Mouse (Mus musculus) macrophage (primary cell): Measurements from ENCODE around the gene Abhd10. TPM values are rescaled to one million over a fixed set of nuclear protein-coding genes. Genes with fewer than 3 reads are reported as not detected.

ENCODE experiments used
- H3K27ac ChIP-seq: fragments of 350-480 bp; formaldehyde crosslinking; 2 replicates; pipeline ENCODE4 v1.9.0; 2021
- H3K36me3 ChIP-seq: fragments of 350-480 bp; formaldehyde crosslinking; 2 replicates; pipeline ENCODE4 v1.9.0; 2021; ENCODE audit errors: inconsistent target
- H3K4me3 ChIP-seq: fragments of 350-480 bp; formaldehyde crosslinking; 2 replicates; pipeline ENCODE4 v1.9.0; 2021; ENCODE audit errors: inconsistent target
- H3K79me2 ChIP-seq: fragments of 350-480 bp; formaldehyde crosslinking; 2 replicates; pipeline ENCODE4 v1.9.0; 2021; ENCODE audit errors: inconsistent target
- WGBS: methylation state at CpG from one replicate; pipeline ENCODE4 v1.1.7; 2026; ENCODE audit warnings: inconsistent platforms; ENCODE audit not compliant: missing documents; 5-methylcytosine and 5-hydroxymethylcytosine counted together
- polyA plus RNA-seq: library from polyadenylated mRNA; stranded (reverse); fragments of 250-400 nt; gene quantifications from 3 replicates; pipeline ENCODE4 v1.2.4, GENCODE M21; 2018; ENCODE audit warnings: inconsistent platforms

Gene Abhd10
- polyA plus RNA-seq, 1 experiment from 2014 or later: 8.6 TPM

- Histone ChIP-seq H3K79me2 (no peaks in the 10 kb centered on the region), H3K36me3 (no peaks in the 10 kb centered on the region), H3K4me3 (no peak overlapping the region), H3K27ac (no peak overlapping the region)
- 83% methylated on average over 9 of the region's 9 CpGs for WGBS
Measured at GRCm38 (mm10) chr16:45758726-45759269, 16.0 kb upstream of the Abhd10 start.

DNA sequence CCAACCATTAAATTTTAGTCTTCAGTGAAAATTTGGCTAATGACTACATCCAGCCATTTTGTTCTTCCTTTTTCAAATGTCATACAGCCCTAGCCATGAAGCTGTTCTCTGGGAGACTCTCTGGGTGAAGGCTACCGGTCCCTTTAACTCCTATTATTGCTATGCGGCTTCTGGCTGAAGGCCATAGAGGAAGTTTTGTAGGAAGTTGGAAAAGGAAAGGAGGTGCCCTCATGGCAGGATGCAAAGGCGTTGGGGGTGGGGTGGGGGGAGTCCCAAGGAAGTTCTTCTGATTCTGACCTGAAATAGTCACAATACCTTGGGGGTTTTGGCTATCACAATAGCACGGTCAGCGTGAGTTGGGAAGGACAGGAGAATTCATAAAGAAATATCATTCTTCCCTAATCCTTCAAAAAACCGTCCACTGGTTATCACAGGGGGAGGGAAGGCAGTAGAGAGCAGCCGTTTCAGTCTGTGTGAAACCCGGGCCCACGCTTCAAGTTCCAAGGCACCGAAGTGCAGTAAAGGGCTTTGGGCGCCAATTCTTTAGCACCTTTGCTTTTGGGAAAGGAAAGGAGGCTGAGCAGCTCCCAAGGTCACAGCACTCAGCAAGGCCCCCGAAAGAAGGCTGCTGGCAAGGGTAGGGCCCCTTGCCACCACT, 14.8 kb upstream of the Abhd10 start:
- Histone ChIP-seq H3K27ac (no peak overlapping the region), H3K4me3 (no peak overlapping the region), H3K79me2 (no peaks in the 10 kb centered on the region), H3K36me3 (no peaks in the 10 kb centered on the region)
- 42% methylated on average over 12 of the region's 12 CpGs for WGBS

DNA sequence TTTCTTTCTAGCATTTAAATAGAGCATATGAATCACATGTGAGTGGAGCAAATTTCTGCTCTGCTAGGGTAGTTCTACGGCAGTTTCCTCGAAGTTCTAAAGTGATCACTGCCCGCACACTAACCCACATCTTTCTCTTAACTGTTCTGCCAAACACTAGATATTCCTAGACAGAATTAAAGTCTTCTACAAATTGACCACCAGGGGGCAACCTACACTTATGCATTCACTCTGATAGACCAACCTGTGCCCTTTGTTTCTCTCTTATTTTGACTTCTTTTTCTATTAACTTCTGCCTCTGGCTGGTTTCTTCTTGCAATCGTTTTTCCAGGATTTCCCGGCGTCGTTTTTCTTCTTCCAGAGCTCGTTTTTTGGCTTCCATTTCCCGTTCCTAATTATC, 14.1 kb upstream of the Abhd10 start:
- 20% methylated on average over 9 of the region's 9 CpGs for WGBS
- Histone ChIP-seq H3K36me3 (no peaks in the 10 kb centered on the region), H3K79me2 (no peaks in the 10 kb centered on the region), H3K27ac (no peak overlapping the region), H3K4me3 (no peak overlapping the region)

- 90% methylated on average over 4 of the region's 4 CpGs for WGBS
Measured at GRCm38 (mm10) chr16:45743591-45744144, 913 bp upstream of the Abhd10 start.

GRCm38 (mm10) chr16:45737880-45738279, 4.9 kb downstream of the Abhd10 start:
- H3K36me3 ChIP-seq: peaks cover 22% of the 10 kb centered on the region

More at GRCm38 (mm10) chr16:45743591-45744144, 913 bp upstream of the Abhd10 start:
- H3K36me3 ChIP-seq: no peaks in the 10 kb centered on the region
- peaks cover 39% of the 10 kb centered on the region for H3K79me2 ChIP-seq
- no peak overlapping the region for H3K4me3 ChIP-seq
- no peak overlapping the region for H3K27ac ChIP-seq

GRCm38 (mm10) chr16:45736724-45737123, 6.0 kb downstream of the Abhd10 start:
- Histone ChIP-seq H3K36me3 (peaks cover 27% of the 10 kb centered on the region), H3K27ac (peak overlapping the region; percentile 47), H3K79me2 (peaks cover 46% of the 10 kb centered on the region), H3K4me3 (no peak overlapping the region)
- 29% methylated on average over 3 of the region's 3 CpGs for WGBS

More at GRCm38 (mm10) chr16:45737880-45738279, 4.9 kb downstream of the Abhd10 start:
- WGBS: 74% methylated on average over 8 of the region's 8 CpGs
- peaks cover 54% of the 10 kb centered on the region for H3K79me2 ChIP-seq
- H3K4me3 ChIP-seq: no peak overlapping the region
- peak overlapping the region; percentile 47 for H3K27ac ChIP-seq

GRCm38 (mm10) chr16:45729163-45729562, 13.6 kb downstream of the Abhd10 start:
- no peak overlapping the region for H3K4me3 ChIP-seq
- 93% methylated on average over 5 of the region's 5 CpGs for WGBS
- H3K36me3 ChIP-seq: peaks cover 31% of the 10 kb centered on the region
- no peak overlapping the region for H3K27ac ChIP-seq
- no peaks in the 10 kb centered on the region for H3K79me2 ChIP-seq

DNA sequence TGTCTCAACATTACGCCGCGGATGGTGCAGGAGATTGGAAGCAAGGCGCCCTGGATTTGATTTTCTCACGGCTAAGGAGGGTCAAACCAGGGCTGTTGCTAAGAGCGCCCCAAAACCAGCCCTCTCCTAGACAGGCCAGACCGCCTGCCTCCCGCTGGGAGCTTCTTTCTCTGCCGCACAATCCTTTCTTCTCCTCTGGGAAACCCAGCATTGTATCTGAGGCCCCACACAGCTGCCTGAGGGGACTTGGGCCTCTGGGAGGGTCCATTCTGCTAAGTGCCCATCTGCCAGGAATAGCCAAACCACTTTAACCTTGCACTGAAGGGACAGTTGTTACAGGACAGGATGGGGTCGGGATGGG, 18.0 kb downstream of the Abhd10 start:
- 0 out of 2 replicates have a peak, but pooled peaks cover 2% of the 10 kb centered on the region for H3K36me3 ChIP-seq
- H3K4me3 ChIP-seq: no peak overlapping the region
- WGBS: 40% methylated on average over 10 of the region's 10 CpGs
- no peak overlapping the region for H3K27ac ChIP-seq
- no peaks in the 10 kb centered on the region for H3K79me2 ChIP-seq

DNA sequence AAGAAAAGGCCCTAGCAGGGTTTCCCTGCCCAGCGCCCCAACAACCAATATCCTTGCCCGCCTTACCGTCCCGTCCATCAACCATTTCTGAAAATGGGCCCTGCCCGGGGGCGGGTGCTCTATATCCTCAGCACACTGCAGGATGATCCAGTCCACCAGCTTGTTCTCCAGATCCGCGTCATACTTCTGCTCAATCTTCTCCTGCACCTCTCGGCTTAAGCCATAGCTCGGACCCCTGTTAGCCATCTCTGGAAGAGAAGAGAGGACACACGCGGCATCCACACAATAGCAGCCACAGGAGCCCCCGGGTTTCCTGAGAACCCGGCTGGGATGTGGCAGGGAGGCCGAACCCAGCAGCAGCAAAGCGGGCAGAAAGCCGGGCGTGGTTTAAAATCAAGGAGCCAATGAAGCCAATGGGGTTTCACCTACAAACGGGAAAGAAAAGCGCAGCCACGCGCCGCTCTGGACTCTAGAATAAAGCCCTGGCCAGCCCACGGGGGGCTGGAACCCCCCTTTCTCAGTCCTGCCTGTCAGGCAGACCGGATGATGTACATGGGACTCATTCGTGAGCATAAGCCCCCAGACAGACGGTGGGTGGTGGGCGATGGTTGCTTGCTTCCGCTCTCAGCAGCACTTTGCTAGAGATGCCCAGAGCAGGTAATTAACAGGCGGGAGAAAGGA, 18.6 kb downstream of the Abhd10 start, which contains the start of gene Tagln3:
Gene Tagln3, minus strand, starts transcription at position 548 of the 681 bp plus-strand sequence.
- Histone ChIP-seq H3K4me3 (no peak within 1 kb of the TSS), H3K27ac (no peak within 1 kb of the TSS), H3K79me2 (no peaks in the 10 kb centered on the region), H3K36me3 (no peaks in the 10 kb centered on the region)
- WGBS: 19% methylated on average over 30 of the region's 30 CpGs

GRCm38 (mm10) chr16:45723172-45723901, 19.4 kb downstream of the Abhd10 start:
- Histone ChIP-seq H3K79me2 (no peaks in the 10 kb centered on the region), H3K4me3 (no peak overlapping the region), H3K36me3 (no peaks in the 10 kb centered on the region), H3K27ac (no peak overlapping the region)
- WGBS: 87% methylated on average over 6 of the region's 6 CpGs

GRCm38 (mm10) chr16:45722460-45722951, 20.2 kb downstream of the Abhd10 start:
- Histone ChIP-seq H3K79me2 (no peaks in the 10 kb centered on the region), H3K36me3 (no peaks in the 10 kb centered on the region), H3K4me3 (no peak overlapping the region), H3K27ac (no peak overlapping the region)
- 92% methylated on average over 3 of the region's 3 CpGs for WGBS

- Histone ChIP-seq H3K36me3 (no peaks in the 10 kb centered on the region), H3K4me3 (no peak overlapping the region), H3K27ac (no peak overlapping the region), H3K79me2 (no peaks in the 10 kb centered on the region)
- 95% methylated on average over 10 of the region's 10 CpGs for WGBS
Measured at GRCm38 (mm10) chr16:45720022-45720630, 22.6 kb downstream of the Abhd10 start.

- H3K36me3 ChIP-seq: no peaks in the 10 kb centered on the region
- H3K79me2 ChIP-seq: no peaks in the 10 kb centered on the region
- no peak overlapping the region for H3K4me3 ChIP-seq
- WGBS: 99% methylated on average over 4 of the region's 4 CpGs
- no peak overlapping the region for H3K27ac ChIP-seq
Measured at GRCm38 (mm10) chr16:45718296-45718695, 24.5 kb downstream of the Abhd10 start.
